Mouse (Mus musculus) stomach, postnatal 0 days (tissue): ENCODE measurements around the gene Iffo2. TPM values are rescaled to one million over a fixed set of nuclear protein-coding genes. Genes with fewer than 3 reads are reported as not detected.

Source experiments
- ATAC-seq: fragments of 200-750 bp; cut with Nextera tagmentation; 2 replicates; pipeline ENCODE4 v1.8.0; 2017; ENCODE audit not compliant: low FRiP score, low TSS enrichment
- DNase-seq: peaks from one replicate; pipeline ENCODE4 v3.0.0-alpha.2; 2016; ENCODE audit warnings: low spot score
- H3K27ac ChIP-seq: fragments of 300-500 bp; sonication (generic); replicated peaks from 2 replicates; pipeline ENCODE4 v1.5.1; 2014; ENCODE audit warnings: mild to moderate bottlenecking, control low read depth
- H3K27me3 ChIP-seq: fragments of 300-500 bp; sonication (generic); 2 replicates; pipeline ENCODE4 v1.6.1; 2014; ENCODE audit warnings: low read length; ENCODE audit not compliant: control insufficient read depth, insufficient read depth
- H3K36me3 ChIP-seq: fragments of 300-500 bp; sonication (generic); 2 replicates; pipeline ENCODE4 v1.6.1; 2014; ENCODE audit warnings: low read length, mixed read lengths; ENCODE audit not compliant: control insufficient read depth, insufficient read depth
- H3K4me1 ChIP-seq: fragments of 300-500 bp; sonication (generic); replicated peaks from 2 replicates; pipeline ENCODE4 v1.6.1; 2014; ENCODE audit warnings: antibody characterized with exemption; ENCODE audit not compliant: control insufficient read depth, insufficient read depth
- H3K4me2 ChIP-seq: fragments of 300-500 bp; sonication (generic); replicated peaks from 2 replicates; pipeline ENCODE4 v1.6.1; 2014; ENCODE audit warnings: low read depth, mild to moderate bottlenecking, control low read depth, moderate library complexity
- H3K4me3 ChIP-seq: fragments of 300-500 bp; sonication (generic); 2 replicates; pipeline ENCODE4 v1.5.1; 2014; ENCODE audit warnings: low read depth, low read length, control low read depth
- H3K9ac ChIP-seq: fragments of 300-500 bp; sonication (generic); 2 replicates; pipeline ENCODE4 v1.6.1; 2014; ENCODE audit warnings: mild to moderate bottlenecking, low read length, control low read depth, mixed read lengths
- H3K9me3 ChIP-seq: fragments of 300-500 bp; sonication (generic); 2 replicates; pipeline ENCODE4 v1.6.1; 2016; ENCODE audit warnings: low read length; ENCODE audit not compliant: control insufficient read depth
- CTCF ChIP-seq: IDR thresholded peaks from 2 replicates; pipeline ENCODE4 v1.5.1; 2016; ENCODE audit warnings: antibody characterized with exemption, low read depth, mild to moderate bottlenecking, moderate library complexity
- EP300 ChIP-seq: optimal IDR thresholded peaks from 2 replicates; pipeline ENCODE3; 2016; ENCODE audit warnings: antibody characterized with exemption
- WGBS: fragments of 180-500 bp; shearing (Covaris S2); extraction: QIAGEN DNeasy Blood & Tissue Kit; methylation state at CpG from one replicate; pipeline ENCODE4 v1.1.7; 2014; 5-methylcytosine and 5-hydroxymethylcytosine counted together
- polyA plus RNA-seq: library from polyadenylated mRNA; unstranded; fragments of >200 nt; fragmentation: Nextera tagmentation; extraction: Ambion mirVana; gene quantifications from 2 replicates; pipeline ENCODE4 v1.2.1, GENCODE M21; 2015

Gene Iffo2
- polyA plus RNA-seq, 1 experiment from 2014 or later: 4.0 TPM

DNA sequence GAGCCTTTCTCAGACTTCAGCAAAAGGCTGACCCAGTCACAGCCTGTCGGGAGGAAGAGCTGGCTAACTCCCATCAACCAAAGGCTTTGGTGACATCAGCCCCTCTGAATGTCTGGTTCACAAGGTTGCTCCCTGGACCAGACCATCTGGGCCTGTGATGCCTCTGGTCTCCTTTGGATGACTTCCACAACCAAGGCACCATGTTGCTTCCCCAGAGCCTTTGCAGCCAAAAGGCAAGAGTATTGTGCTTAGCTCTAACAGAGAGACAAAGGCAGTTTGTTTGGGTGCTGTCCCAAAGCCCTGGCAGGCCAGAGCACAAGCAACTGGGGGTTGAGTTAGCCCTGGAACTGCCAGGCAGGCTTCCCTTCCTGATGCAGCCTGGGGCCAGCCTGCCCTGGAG is 40.4 kb upstream of the Iffo2 start:
- no peak overlapping the region for H3K4me2 ChIP-seq
- no peak overlapping the region for H3K4me3 ChIP-seq
- 0 out of 2 replicates have a peak overlapping the region, but pooled peaks have one; percentile 8 for H3K27ac ChIP-seq
- 56% methylated on average over 1 of the region's 1 CpGs for WGBS
- peaks cover 25% of the 10 kb centered on the region for H3K36me3 ChIP-seq
- no peaks in the 10 kb centered on the region for H3K27me3 ChIP-seq
- DNase-seq (no peak), ATAC-seq (no peak)
- no peaks in the 10 kb centered on the region for H3K9me3 ChIP-seq
- no peaks in the 10 kb centered on the region for H3K4me1 ChIP-seq
- H3K9ac ChIP-seq: no peak overlapping the region
- no peak for TF ChIP-seq CTCF
- no peak for TF ChIP-seq EP300

DNA sequence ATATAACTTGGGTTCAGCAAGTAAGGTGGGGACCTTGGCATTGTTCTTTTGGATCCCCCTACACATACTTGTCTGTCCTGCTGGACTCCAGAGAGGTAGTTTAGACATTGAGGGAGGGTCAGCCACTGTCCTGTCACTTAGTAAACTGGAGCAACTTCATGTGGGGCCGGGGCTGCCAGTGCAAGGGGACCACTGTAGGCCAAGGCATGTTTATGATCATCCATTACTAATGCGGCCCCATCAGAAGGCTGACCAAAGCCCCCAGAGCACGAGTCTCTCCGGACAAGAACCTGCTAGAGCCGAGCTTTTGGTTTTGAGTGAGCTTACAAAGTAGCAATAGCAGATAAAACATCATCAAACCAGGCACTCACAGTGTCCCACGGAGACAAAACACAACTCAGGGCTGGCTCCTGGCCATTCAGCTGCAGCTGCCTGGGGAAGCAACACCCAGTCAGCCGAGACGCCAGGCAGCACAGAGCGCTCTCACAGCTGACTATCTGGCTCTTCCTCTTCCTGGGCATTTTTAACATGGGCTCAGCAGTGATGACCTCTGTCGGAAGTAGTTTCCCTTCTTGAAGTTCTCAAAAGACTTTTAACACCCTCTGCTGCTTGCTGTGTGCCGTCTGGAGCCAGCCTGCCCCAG is 39.8 kb upstream of the Iffo2 start:
- DNase-seq: no peak
- TF ChIP-seq CTCF (no peak), EP300 (no peak)
- 66% methylated on average over 11 of the region's 11 CpGs for WGBS
- no peak for ATAC-seq
- H3K36me3 ChIP-seq: peaks cover 19% of the 10 kb centered on the region
- no peak overlapping the region; the same call in 1 of the 2 replicates for H3K27ac ChIP-seq
- no peak overlapping the region for H3K4me2 ChIP-seq
- H3K9ac ChIP-seq: no peak overlapping the region
- no peak overlapping the region for H3K4me3 ChIP-seq
- no peaks in the 10 kb centered on the region for H3K9me3 ChIP-seq
- H3K27me3 ChIP-seq: no peaks in the 10 kb centered on the region
- H3K4me1 ChIP-seq: no peaks in the 10 kb centered on the region

DNA sequence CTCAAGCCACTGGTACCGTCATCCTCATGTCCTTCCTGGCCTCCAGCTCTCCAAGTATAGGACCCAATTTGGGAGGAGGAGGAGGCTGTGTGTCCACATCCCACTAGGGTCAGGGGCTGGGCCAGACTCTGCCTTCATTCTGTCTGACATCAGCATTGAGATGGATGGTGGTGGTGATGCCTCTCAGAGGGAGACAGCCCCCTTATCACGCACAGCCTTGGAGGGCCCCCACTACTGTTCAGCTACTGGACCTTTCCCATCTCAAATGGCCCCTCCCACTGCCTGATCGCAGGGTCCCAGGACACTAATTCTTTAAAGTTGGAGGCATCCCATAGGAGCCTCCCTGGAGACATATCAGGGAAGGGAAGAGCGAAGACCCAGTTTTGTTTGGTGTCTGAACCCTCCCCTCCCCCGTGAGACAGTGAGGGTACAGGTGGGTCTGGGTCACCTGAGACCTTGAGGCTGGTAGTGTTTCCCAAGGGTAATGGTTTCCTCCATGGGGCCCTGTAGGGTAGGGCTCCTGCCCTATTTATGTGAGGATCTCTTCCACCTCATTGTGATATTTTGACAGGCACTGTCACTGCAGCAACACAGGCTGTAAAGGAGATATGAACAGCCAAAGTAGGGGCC is 38.7 kb upstream of the Iffo2 start:
- no peak overlapping the region for H3K27ac ChIP-seq
- H3K4me3 ChIP-seq: no peak overlapping the region
- DNase-seq: no peak
- no peak for ATAC-seq
- 86% methylated on average over 5 of the region's 5 CpGs for whole genome bisulfite sequencing
- no peak overlapping the region for H3K4me2 ChIP-seq
- H3K9ac ChIP-seq: no peak overlapping the region
- H3K9me3 ChIP-seq: no peaks in the 10 kb centered on the region
- H3K36me3 ChIP-seq: peaks cover 15% of the 10 kb centered on the region
- H3K27me3 ChIP-seq: no peaks in the 10 kb centered on the region
- TF ChIP-seq EP300 (no peak), CTCF (no peak)
- no peaks in the 10 kb centered on the region for H3K4me1 ChIP-seq

DNA sequence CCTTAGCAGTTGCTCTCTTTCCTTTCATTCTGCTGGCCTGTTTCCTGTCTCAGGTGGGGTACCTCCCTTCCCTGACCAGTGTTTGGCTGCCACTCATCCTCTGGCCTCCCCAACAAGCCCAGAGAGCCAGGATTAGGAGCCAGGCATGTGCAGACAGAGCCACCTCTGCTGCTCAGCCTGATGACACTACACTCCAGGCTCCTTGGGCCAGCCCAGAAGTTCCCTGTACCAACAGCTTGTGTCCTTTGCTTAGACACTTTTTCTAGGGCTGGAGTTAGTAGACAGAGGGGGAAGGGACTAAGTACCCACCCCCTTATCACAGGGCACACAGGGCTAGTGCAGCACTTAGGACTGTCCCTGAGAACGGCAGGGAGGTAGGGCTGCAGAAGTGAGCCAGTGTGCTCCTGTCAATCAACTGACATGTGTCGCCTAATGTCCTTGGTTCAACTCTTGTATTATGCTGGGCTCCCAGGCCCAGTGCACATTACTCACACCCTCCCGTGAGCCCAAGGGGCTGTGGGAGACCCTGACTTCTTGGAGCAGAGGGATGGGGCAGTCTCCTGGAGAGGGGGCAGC is 38.0 kb upstream of the Iffo2 start:
- no peak for DNase-seq
- no peak overlapping the region for H3K27ac ChIP-seq
- no peak overlapping the region for H3K9ac ChIP-seq
- no peaks in the 10 kb centered on the region for H3K9me3 ChIP-seq
- TF ChIP-seq CTCF: no peak
- TF ChIP-seq EP300: no peak
- WGBS: 44% methylated on average over 3 of the region's 3 CpGs
- no peak overlapping the region for H3K4me2 ChIP-seq
- H3K4me1 ChIP-seq: no peaks in the 10 kb centered on the region
- peaks cover 15% of the 10 kb centered on the region for H3K36me3 ChIP-seq
- H3K4me3 ChIP-seq: no peak overlapping the region
- no peak for ATAC-seq
- H3K27me3 ChIP-seq: no peaks in the 10 kb centered on the region

DNA sequence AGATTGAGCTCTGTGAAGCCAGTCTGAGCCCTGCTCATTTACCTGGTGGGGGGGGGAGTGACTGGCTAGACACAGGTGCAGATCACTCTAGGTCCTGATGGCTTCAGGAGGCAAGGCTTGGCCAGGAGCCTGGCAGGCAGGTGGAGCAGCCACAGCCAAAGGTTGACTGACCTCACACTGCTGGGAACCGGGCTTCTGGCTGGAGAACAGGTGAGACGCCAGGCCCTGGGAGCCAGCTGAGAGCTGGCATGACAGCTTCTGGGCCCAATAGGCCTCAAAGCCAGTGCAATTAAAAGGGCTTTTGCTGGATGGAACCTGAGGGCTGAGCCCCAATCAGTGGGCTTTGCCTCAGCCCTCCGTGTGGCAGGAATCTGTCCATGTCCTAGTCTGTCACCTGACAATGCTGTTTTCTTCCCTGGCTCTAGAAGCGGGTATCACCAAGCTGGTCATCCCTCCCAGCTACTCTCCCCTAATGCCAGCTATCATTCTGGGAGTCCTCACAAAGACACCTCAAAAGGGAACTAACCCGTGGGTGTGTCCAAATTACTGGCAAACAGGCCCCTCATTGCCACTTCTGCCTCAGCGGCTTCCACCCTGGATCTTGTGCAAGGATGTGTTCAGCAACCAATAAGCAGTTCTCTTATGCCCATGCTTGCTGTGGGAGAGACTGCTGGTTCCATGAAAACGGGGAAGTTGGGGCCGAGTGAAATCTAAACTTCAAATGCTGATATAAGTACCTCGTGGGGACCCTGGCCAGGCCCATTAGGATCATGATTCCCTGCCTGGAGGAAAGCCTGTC is 36.9 kb upstream of the Iffo2 start:
- no peak overlapping the region for H3K9ac ChIP-seq
- no peak overlapping the region for H3K4me3 ChIP-seq
- DNase-seq (no peak), ATAC-seq (no peak; the same call in 1 of the 2 replicates)
- H3K4me2 ChIP-seq: no peak overlapping the region
- TF ChIP-seq CTCF (no peak), EP300 (no peak)
- no peak overlapping the region for H3K27ac ChIP-seq
- no peaks in the 10 kb centered on the region for H3K9me3 ChIP-seq
- no peaks in the 10 kb centered on the region for H3K27me3 ChIP-seq
- WGBS: 59% methylated on average over 9 of the region's 9 CpGs
- no peaks in the 10 kb centered on the region for H3K4me1 ChIP-seq
- H3K36me3 ChIP-seq: peaks cover 11% of the 10 kb centered on the region
